Mouse (Mus musculus) thymus, adult 2 months (tissue): ENCODE data around the gene Ldlrad3. TPM values are rescaled to one million over a fixed set of nuclear protein-coding genes. Genes with fewer than 3 reads are reported as not detected.

Source experiments
- DNase-seq: peaks from one replicate; pipeline ENCODE4 v3.0.0; 2021
- H3K27ac ChIP-seq: fragments of 200-500 bp; 2 replicates; pipeline ENCODE4 v1.5.1; 2012; ENCODE audit warnings: low read length, control low read depth; ENCODE audit not compliant: control insufficient read depth, insufficient read depth
- H3K27me3 ChIP-seq: fragments of 200-500 bp; 2 replicates; pipeline ENCODE4 v1.6.1; 2012; ENCODE audit warnings: mild to moderate bottlenecking, low read length, moderate library complexity, mixed read lengths; ENCODE audit not compliant: control insufficient read depth, insufficient read depth
- H3K36me3 ChIP-seq: fragments of 200-500 bp; 2 replicates; pipeline ENCODE4 v1.6.1; 2012; ENCODE audit warnings: mild to moderate bottlenecking, low read length, moderate library complexity; ENCODE audit not compliant: control insufficient read depth, insufficient read depth
- H3K4me1 ChIP-seq: fragments of 200-500 bp; replicated peaks from 2 replicates; pipeline ENCODE4 v1.6.1; 2012; ENCODE audit warnings: low read length; ENCODE audit not compliant: control insufficient read depth, insufficient read depth
- H3K4me3 ChIP-seq: fragments of 200-500 bp; 2 replicates; pipeline ENCODE4 v1.5.1; 2012; ENCODE audit warnings: mild to moderate bottlenecking, low read length, control low read depth, moderate library complexity; ENCODE audit not compliant: control insufficient read depth, insufficient read depth
- CTCF ChIP-seq: fragments of 200-500 bp; IDR thresholded peaks from 2 replicates; pipeline ENCODE4 v1.5.1; 2012; ENCODE audit warnings: mild to moderate bottlenecking, control low read depth, low read length, moderate library complexity, borderline replicate concordance; ENCODE audit not compliant: control insufficient read depth, poor library complexity, insufficient read depth; ENCODE audit errors: extremely low read depth
- POLR2A ChIP-seq: fragments of 200-500 bp; IDR thresholded peaks from 2 replicates; pipeline ENCODE4 v1.6.1; 2012; ENCODE audit warnings: mild to moderate bottlenecking, low read length, control low read depth, moderate library complexity; ENCODE audit not compliant: control insufficient read depth, poor library complexity, insufficient read depth; ENCODE audit errors: extremely low read depth
- WGBS: fragments of 180-500 bp; shearing (Covaris S2); methylation state at CpG from one replicate; pipeline ENCODE4 v1.1.7; 2018; 5-methylcytosine and 5-hydroxymethylcytosine counted together
- polyA plus RNA-seq: library from polyadenylated mRNA; depleted of rRNA; stranded (reverse); fragments of >200 nt; gene quantifications from 2 replicates; pipeline ENCODE4 v1.2.3, GENCODE M21; 2012

The Ldlrad3 gene
- polyA plus RNA-seq, 1 experiment, result 12.9 TPM

DNA sequence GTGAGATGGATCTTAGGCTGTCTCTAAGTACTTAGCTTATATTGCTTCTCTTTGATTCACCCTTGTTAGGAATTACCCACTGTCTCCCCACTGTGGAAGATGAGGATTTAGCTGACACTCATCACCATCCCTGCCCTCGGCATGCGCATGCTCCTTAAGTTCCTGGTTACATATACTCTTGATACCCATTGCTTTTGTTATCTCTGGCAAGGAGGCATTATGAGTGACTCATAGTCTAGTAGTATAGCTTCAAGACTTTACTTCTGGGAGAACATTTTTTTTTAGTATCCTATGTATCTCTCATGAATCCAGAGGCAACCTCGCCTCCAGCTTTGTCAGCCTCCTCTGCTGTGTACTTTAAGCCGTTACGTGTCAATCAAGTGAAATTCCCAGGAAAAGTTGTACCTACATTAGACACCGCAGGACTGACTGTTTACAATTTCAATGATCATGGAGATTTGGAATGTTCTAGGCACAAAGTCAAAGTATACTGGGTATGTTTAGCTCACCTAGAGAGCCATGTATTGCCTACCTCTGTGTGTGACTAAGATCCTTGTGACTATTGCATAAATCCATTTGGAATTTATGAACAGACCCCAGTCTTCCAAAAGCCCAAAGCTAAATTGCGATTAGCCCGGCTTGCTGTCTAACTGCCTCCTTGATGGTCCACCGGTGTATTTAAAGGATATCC is 202.2 kb downstream of the Ldlrad3 start:
- Histone ChIP-seq H3K27ac (peak overlapping the region; percentile 63), H3K36me3 (no peaks in the 10 kb centered on the region), H3K27me3 (no peaks in the 10 kb centered on the region), H3K4me1 (peaks cover 55% of the 10 kb centered on the region), H3K4me3 (no peak overlapping the region)
- 96% methylated on average over 9 of the region's 9 CpGs for WGBS
- DNase-seq, result no peak
- no peak for TF ChIP-seq CTCF
- TF ChIP-seq POLR2A, result no peak

DNA sequence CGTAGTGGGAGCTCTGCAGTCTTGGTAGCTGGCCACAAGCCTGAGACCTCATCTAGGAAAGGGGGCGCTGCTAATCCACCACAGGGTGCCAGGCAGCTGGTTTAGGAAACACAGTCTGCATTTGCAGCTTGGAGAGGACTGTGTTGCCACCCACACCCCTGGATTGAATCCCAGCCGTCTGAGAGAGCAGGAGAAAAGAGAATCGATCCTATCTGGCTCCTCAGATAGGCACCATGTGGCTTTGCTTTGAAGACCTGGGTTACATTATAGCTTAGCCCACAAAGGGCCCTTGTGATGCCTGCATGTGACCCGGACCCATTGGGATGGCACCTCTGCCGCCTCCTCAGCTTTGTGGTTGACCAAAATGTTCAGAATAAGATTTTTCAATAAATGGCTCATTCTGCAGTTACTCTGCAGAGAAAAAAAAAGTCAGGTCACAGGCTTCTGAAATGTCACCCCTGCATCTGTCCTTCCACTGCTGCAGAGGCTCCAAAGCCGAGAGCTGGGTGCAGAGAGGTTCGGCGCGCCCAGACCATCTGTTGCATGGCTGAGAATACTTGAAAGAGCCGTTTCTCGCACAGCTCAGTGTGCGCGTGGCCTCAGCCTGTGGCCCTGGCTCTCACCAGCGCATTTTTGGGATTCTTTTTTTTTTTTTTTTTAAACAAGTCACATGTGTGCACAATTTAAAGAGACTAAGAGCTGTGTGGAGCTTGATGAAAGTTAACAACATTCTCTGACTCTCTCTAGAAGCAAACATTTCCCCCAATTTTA is 202.9 kb downstream of the Ldlrad3 start:
- WGBS, result 11% methylated on average over 15 of the region's 15 CpGs
- Histone ChIP-seq H3K4me3 (no peak overlapping the region), H3K4me1 (peaks cover 60% of the 10 kb centered on the region), H3K36me3 (no peaks in the 10 kb centered on the region), H3K27me3 (no peaks in the 10 kb centered on the region), H3K27ac (peak overlapping the region; percentile 63)
- no peak; the same call in 1 of the 2 replicates for TF ChIP-seq CTCF
- no peak for TF ChIP-seq POLR2A
- DNase-seq, result peak; percentile 67

DNA sequence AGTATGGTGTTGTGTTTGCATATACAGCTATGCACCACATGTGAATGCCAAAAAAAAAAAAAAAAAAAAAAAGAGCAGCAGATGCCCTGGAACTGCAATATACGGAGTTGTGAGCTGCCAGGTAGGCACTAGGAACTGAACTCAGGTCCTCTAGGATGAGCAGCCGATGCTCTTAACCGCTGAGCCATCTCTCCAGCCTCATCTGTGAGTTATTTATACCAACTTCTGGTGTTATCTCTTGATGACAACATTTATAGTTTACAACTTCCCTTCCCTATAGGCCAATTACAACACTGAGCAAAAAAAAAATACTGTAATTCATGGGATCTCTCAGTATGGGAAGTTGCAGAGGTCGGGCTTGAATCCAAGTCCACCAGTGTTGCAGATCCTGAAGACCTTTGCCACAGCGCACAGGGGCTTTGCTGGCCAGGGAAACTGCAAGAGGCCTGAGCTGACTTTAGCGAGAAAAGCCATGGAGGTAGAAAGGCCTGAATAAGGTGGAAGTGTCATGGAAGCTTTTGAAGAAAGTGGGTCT is 204.2 kb downstream of the Ldlrad3 start:
- Histone ChIP-seq H3K4me1 (peaks cover 70% of the 10 kb centered on the region), H3K27ac (peak overlapping the region; percentile 63), H3K36me3 (no peaks in the 10 kb centered on the region), H3K4me3 (no peak overlapping the region), H3K27me3 (no peaks in the 10 kb centered on the region)
- DNase-seq, result no peak
- WGBS, result 92% methylated on average over 6 of the region's 6 CpGs
- no peak for TF ChIP-seq POLR2A
- no peak for TF ChIP-seq CTCF

DNA sequence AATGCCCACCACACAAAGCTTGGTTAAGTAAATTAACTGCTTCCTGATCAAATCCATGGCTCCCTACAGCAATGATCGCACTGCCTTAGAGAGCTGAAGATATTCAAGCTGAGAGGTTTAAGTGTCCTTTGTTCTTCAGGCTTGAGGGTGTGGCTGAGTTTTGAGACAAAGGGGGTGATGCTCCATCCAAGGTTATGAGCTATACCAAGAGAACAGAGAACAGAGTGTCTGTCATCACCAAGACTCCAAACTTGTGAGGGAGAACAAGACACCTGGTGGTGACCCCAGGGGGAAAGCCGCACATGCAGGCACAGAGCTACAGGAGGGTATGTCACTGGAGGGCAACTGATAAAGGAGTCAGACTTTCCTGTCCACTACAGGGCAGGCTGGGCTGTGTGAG is 205.0 kb downstream of the Ldlrad3 start:
- no peak overlapping the region for H3K4me3 ChIP-seq
- peak; percentile 22 for DNase-seq
- H3K36me3 ChIP-seq, result no peaks in the 10 kb centered on the region
- H3K4me1 ChIP-seq, result peaks cover 72% of the 10 kb centered on the region
- WGBS, result 58% methylated on average over 2 of the region's 2 CpGs
- peak overlapping the region; percentile 72 for H3K27ac ChIP-seq
- no peak for TF ChIP-seq CTCF
- TF ChIP-seq POLR2A, result no peak
- no peaks in the 10 kb centered on the region for H3K27me3 ChIP-seq

DNA sequence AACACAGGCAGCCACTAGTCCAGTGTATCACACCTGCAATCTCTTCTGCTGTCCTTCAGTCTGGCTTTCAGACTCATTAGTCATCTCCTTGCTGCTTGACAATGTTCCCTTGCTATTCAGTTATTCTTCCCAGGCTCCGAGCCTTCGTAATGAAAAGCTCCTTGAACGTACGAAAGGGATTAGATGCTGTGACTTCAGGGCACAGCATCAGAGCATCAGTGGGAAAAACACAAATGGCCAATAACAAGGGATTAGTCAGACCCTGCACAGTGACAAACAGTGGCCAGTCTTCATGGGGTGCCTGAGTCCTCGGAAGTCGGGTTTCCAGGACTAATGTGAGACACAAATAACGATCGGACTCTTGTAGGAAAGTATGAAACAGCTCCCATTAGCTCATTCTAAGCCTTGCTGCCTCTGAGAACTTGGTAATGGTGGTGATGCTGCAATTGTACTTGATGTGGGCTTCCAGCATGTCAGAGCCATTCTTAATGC is 205.7 kb downstream of the Ldlrad3 start:
- DNase-seq, result no peak
- H3K27me3 ChIP-seq, result no peaks in the 10 kb centered on the region

More for the DNA sequence above, 205.7 kb downstream of the Ldlrad3 start:
- Histone ChIP-seq H3K4me3 (no peak overlapping the region), H3K4me1 (peaks cover 71% of the 10 kb centered on the region), H3K36me3 (no peaks in the 10 kb centered on the region), H3K27ac (no peak overlapping the region)
- TF ChIP-seq CTCF (no peak), POLR2A (no peak)
- 98% methylated on average over 8 of the region's 8 CpGs for WGBS
